Mouse (Mus musculus) left cerebral cortex, postnatal 36 days (tissue): ENCODE data around the gene Ptpn6. TPM values are rescaled to one million over a fixed set of nuclear protein-coding genes. Genes with fewer than 3 reads are reported as not detected.

Experiments used
- DNase-seq, 2 experiments: peaks; one replicate each; pipeline ENCODE4 v3.0.0; 2021 to 2022; ENCODE audit warnings: low spot score in 2 of 2, mixed read lengths in 1 of 2
- intact Hi-C: fragments of 180-260 bp; cut with DNase I; formaldehyde crosslinking; loops from one replicate; pipeline ENCODE4 v1.15.1; 2025
- total RNA-seq, 2 experiments: library from RNA; stranded (reverse); gene quantifications; 2 replicates each; pipeline ENCODE4 v1.2.3; 2021

Gene Ptpn6
- 1 to 10 TPM; 3.7 to 6.6 TPM for total RNA-seq

DNA sequence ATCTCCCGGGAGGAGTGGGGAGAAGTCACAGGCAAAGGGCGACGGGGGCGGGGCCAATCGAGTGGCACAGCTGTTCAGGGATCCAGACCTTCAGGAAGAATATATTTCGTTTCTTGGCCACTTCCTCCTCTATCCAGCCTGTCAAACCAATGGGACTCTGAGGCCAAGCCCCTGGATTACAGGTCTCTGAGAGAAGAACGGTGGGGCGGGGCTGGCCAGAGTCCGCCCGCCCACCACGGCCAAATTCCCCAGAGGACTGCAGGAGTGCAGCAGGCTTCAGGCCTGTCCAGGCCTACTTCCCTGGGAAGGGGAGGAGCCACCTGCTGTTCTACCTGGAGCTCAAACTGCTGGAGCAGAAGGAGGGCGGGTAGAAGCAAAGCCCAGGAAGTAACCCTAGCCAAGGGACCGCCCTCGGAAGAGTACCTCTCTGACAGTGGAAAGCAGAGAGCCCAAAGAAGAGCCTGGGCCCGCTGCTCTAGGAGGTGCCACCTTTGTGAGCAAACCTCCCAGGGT, at the start of gene Ptpn6:
Gene Ptpn6, minus strand, starts transcription at position 204 of the 513 bp plus-strand sequence.
- no peak for DNase-seq
- intact Hi-C loops: no loop called here

DNA sequence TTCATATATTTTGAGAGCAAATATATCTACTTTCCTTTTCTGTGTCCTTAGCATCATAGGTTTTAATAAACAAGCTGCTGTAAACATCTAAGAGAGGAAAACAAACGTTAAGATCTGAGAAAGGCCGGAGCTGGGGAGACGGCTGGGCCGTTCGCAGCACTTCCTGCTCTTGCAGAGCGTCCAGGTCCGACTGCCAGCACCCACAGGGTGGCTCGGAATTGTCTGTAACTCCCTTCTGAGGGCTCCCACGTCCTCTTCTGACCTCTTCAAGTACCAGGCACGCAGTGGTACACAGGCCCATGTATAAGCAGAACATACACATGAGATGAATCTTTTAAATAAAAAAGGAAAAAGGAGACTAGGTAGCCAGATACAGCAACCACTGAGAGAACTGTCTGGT, 49.2 kb upstream of the Ptpn6 start:
- intact Hi-C loops: no loop called here
- DNase-seq: no peak

GRCm38 (mm10) chr6:124786756-124787420, 48.4 kb upstream of the Ptpn6 start:
- intact Hi-C loops: no loop called here

DNA sequence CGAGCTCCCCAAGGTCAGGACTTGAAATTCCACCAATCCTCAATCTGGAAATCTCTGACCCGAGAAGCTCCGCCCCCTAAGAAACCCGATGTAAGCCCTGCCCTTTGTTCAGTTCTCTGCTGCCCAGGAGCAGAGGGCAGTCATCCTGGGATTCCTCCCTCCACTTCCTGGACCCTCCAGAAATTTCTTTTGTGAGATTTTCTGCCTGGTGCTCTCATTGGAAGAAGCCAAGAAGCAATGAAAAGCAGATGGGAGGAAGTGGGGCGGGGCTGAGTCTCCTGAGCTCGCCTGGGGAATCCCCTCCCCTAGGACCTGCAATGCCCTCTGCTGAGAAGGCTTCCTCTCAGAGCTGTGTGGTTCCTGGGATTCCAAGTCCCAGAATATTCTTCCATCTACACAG, 43.9 kb upstream of the Ptpn6 start:
- intact Hi-C loops: no loop called here
- DNase-seq: no peak

More at GRCm38 (mm10) chr6:124786756-124787420, 48.4 kb upstream of the Ptpn6 start:
- DNase-seq: no peak

DNA sequence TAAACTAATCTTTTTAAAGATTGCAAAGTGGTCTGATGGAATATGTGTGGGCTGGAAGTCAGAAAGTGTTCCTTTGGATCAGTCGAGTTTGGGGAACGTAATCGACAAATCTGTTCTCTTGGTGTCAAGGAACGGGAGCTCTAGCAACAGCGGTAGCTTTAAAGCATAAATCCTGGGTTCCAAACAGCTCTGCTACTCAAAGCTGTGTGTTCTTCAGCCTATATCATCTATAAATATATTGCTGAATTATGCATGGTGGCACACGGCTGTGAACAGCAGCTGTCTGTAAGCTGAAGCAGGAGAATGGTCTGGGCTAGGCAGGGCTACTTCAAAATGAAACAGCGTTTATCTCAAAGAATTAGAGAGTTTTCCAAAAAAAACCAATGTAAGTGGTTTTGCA, 42.4 kb upstream of the Ptpn6 start:
- no peak for DNase-seq
- intact Hi-C loops: no loop called here

DNA sequence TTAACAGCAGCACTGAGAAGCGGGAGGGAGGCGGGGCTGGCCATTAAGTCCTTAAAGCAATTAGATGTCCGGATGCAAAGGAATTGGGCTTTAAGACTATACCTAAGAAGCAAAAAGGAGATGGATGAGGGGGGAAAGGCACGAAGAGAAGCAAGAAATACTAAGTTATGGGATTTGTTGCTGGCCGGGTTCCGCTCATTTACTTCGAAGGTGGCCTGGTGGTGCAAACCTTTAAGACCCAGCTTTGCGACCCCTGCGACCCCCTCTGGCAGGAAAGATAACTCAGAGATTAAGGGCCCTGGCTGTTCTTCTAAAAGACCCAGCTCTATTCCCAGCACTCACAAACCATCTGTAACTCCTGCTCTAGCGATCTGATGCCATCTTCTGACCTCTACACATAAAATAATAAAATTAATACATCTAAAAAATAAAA, 41.5 kb upstream of the Ptpn6 start:
- DNase-seq: no peak
- intact Hi-C loops: no loop called here

DNA sequence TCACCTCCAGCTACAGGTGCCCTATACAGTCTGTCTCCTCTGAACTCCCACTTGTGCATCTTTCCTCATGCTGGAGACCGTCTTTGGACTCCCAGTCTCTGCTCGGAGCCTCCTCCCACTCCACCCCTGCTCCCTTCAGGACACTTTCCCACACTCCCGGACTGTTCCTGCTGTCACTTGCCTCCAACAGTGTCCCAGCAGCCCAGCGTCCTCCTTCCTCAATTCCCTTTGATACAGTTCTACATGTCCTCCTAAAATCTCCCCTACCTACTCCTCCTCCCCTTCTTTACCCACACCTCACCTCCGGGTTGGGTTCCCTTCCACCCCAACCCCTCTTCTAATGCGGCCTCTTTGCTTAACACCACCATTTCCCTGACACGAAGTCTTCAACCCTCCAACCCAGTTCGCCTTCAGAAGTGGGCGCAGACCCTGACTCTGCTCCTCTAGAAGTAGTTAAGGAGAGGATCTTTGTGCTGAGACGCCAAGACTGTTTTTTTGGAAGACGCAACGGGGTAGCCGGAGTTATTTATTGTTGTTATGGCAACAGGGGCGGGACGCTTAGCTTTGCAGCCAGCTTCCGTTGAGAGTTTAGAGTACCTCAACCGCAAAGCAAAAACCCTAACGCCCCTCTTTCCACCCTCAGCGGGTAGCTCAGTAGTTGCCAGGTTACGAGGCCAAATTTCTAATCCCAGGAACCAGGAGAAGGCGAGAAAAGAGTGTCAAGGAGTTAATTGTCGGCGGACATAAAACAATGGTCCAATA, 40.9 kb upstream of the Ptpn6 start, which contains the start of gene Lrrc23:
Gene Lrrc23, minus strand, starts transcription at position 506 of the 762 bp plus-strand sequence.
- no peak for DNase-seq
- intact Hi-C loops: no loop called here

GRCm38 (mm10) chr6:124770511-124770910, 32.0 kb upstream of the Ptpn6 start:
- DNase-seq: no peak
- intact Hi-C loops: no loop called here

GRCm38 (mm10) chr6:124770013-124770412, 31.5 kb upstream of the Ptpn6 start:
- intact Hi-C loops: no loop called here
- no peak for DNase-seq

DNA sequence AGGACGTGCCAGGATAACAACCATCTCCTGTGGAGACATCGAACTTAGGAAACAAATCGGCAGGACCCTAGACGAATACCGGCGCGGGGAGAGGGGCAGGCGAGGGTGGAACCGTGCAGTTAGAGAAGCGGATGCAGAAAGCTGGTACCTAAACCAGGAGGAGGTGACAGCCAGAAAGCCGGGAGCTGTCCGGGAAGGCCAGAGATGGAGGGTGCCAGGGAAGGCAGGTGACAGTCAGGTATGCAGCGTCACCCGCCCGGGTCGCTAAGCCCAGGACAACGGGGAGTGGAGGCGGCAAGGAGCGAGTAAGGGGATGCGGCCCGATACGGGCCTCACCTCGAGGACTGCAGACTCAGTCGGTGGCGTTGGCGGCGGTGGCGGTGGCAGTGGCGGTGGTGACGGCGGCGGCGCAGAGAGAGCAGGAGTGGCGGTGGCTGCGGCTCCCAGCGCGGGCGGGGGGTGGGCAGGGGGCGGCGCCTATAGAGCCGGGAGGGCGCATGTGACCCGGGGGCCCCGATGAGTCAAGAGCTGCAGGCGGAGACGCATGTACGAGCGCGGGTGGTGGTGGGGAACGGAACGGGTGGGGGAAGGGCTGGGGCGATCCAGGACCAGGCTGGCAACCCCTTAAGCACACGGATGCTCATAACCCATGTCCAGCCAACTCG, 30.7 kb upstream of the Ptpn6 start, which contains the start of gene Eno2:
Gene Eno2, minus strand, starts transcription at position 573 of the 665 bp plus-strand sequence.
- peak; percentile 71 to 83 for DNase-seq
- intact Hi-C loops: loop anchor here (2.0 to 5.0 kb wide), 3 partner anchors 36 to 93 kb away; partner anchors contain the start of gene Gpr162

DNA sequence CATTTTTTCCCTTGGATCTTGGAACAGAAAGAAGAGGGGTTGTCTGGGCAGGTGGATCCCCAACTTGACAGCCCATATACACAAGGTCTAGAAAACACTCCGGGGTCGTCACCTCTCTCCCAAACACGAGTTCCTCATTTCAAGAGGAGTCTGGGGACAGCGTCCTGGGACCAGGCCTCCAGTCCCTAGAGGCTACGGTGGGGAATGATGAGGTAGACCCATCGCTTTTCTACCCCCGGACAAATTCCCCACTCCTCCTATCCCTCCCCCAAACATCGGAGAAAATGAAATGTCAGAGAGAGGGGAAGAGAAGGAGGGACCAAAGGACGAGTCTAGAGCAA, 30.2 kb upstream of the Ptpn6 start:
- intact Hi-C loops: loop anchor here (2.0 to 5.0 kb wide), 3 partner anchors 36 to 94 kb away; partner anchors contain the start of gene Gpr162
- no peak for DNase-seq

- intact Hi-C loops: loop anchor here (2.0 to 5.0 kb wide), 3 partner anchors 37 to 94 kb away; partner anchors contain the start of gene Gpr162
- DNase-seq: peak in 1 of 2 experiments; percentile 65
These were observed 29.6 kb upstream of the Ptpn6 start for GRCm38 (mm10) chr6:124767920-124768703.

- intact Hi-C loops: loop anchor here (5.0 kb wide), 1 partner anchor 95 kb away; the partner anchor contains the start of gene Gpr162
- DNase-seq: no peak
These were observed 29.0 kb upstream of the Ptpn6 start for GRCm38 (mm10) chr6:124767536-124767919.

DNA sequence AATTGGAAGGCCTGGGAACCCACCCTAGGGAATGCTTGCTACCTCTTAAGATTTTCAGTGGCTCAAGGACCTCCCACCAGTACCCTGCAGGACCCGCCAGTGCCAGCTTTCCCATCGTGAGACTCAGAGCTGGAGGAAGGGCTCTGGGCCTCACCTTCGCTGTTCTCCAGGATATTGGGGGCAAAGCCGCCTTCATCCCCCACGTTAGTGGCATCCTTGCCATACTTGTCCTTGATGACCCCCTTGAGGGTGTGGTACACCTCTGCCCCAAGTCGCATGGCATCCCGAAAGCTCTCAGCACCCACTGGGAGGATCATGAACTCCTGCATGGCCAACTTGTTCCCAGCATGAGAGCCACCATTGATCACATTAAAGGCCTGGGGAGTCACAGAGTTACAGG, 27.4 kb upstream of the Ptpn6 start:
- no peak for DNase-seq
- intact Hi-C loops: loop anchor here (5.0 kb wide), 1 partner anchor 96 kb away; the partner anchor contains the start of gene Gpr162

GRCm38 (mm10) chr6:124759259-124759658, 20.7 kb upstream of the Ptpn6 start:
- peak; percentile 78 to 79 for DNase-seq
- intact Hi-C loops: loop anchor here (1.0 kb wide), 1 partner anchor 97 kb away; no protein-coding TSS in a partner anchor

GRCm38 (mm10) chr6:124758849-124759232, 20.3 kb upstream of the Ptpn6 start:
- intact Hi-C loops: loop anchor here (1.0 kb wide), 1 partner anchor 97 kb away; no protein-coding TSS in a partner anchor
- DNase-seq: no peak

DNA sequence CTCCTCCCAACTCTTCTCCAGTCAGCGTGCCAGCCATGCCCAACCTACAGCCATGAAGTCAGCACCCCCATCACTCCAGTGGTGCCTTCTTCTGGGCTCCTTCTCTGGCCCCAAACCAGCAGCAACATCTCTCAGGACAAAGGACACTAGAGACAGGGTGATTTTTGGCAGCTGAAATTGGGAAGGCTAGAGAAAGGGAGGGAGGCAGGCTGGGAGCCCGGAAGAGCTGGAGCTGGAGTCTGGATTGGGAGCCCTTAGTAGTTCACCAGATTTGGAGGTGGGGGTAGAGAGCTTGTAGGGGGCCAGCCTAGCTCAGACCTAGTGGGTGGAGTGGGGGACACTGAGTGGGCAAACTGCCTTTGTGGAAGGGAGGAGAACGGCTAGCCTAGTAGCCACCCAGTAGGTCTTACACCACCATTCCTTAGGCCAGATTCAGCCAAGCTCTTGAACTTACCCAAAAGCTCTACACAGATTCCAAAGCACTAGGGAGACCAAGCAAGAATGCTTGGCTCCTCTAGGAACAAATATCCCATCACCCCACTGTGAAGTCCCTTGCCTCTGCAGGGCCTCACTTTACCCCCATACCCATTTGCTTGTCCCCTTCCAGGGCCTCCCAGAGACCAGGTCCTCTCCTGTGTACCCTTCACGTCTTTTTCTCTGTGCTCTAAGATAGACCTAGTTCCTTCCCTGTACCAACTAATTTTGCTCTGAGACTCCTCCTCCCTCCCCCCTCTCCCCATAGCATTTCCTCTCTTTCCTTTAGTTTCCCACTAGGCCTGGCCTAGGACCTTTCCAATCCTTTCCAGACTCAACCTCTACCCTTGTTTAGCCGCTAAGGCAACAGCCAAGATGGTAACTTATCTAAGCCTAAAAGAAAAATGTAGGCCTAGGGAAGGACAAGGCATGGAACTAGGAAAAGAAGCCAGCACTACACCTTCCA, 19.7 kb upstream of the Ptpn6 start:
- peak; percentile 64 to 73 for DNase-seq
- intact Hi-C loops: loop anchor here (2.0 kb wide), 1 partner anchor 17 kb away; the partner anchor contains the start of gene Grcc10
